Mouse (Mus musculus) thymus, adult 2 months (tissue): ENCODE measurements at regions not wholly inside any gene's neighbourhood (a gene's known extent, or its start where the extent isn't known, plus 50 kb on each side); places are given as distances from the start of the nearest gene placed in this dataset.

Source experiments
- CTCF ChIP-seq: fragments of 200-500 bp; IDR thresholded peaks from 2 replicates; pipeline ENCODE4 v1.5.1; 2012; ENCODE audit warnings: mild to moderate bottlenecking, control low read depth, low read length, moderate library complexity, borderline replicate concordance; ENCODE audit not compliant: control insufficient read depth, poor library complexity, insufficient read depth; ENCODE audit errors: extremely low read depth
- POLR2A ChIP-seq: fragments of 200-500 bp; IDR thresholded peaks from 2 replicates; pipeline ENCODE4 v1.6.1; 2012; ENCODE audit warnings: mild to moderate bottlenecking, low read length, control low read depth, moderate library complexity; ENCODE audit not compliant: control insufficient read depth, poor library complexity, insufficient read depth; ENCODE audit errors: extremely low read depth

GRCm38 (mm10) chr7:88215425-88215824, 62.5 kb upstream of the Ctsc start:
- no peak for TF ChIP-seq CTCF
- TF ChIP-seq POLR2A = no peak
